Mouse (Mus musculus): ENCODE measurements at regions not wholly inside any gene's neighbourhood (a gene's known extent, or its start where the extent isn't known, plus 50 kb on each side); places are given as distances from the start of the nearest gene placed in this dataset.
"Not testable (repeated sequence)": the region's sequence is repeated elsewhere in the genome, so short reads cannot be mapped to it uniquely, and the experiment has no call there.

GRCm38 (mm10) chr15:19980625-19981024, 468.4 kb upstream of the Cdh12 start:
- not testable (repeated sequence) for DNase-seq; H3K27me3 ChIP-seq (ENCODE audit: control insufficient read depth, insufficient read depth, low read length); H3K4me3 ChIP-seq (replicated peaks; ENCODE audit: insufficient read depth, low read depth, low read length); H3K4me1 ChIP-seq (ENCODE audit: control insufficient read depth, insufficient read depth, low read length); H3K27ac ChIP-seq (ENCODE audit: insufficient read depth, low read length)

- WGBS = 75% methylated on average over 2 of the region's 2 CpGs
- H3K4me1 ChIP-seq (ENCODE audit: control insufficient read depth, insufficient read depth, low read length); H3K4me3 ChIP-seq (replicated peaks; ENCODE audit: insufficient read depth, low read depth, low read length); H3K27ac ChIP-seq (ENCODE audit: insufficient read depth, low read length); DNase-seq; H3K27me3 ChIP-seq (ENCODE audit: control insufficient read depth, insufficient read depth, low read length): not testable (repeated sequence)
Measured at GRCm38 (mm10) chr15:19985001-19985400, 464.1 kb upstream of the Cdh12 start.

- Histone ChIP-seq H3K27ac (ENCODE audit: insufficient read depth, low read length) (no peak overlapping the region), H3K4me1 (ENCODE audit: control insufficient read depth, insufficient read depth, low read length) (no peaks in the 10 kb centered on the region), H3K27me3 (ENCODE audit: control insufficient read depth, insufficient read depth, low read length) (no peaks in the 10 kb centered on the region), H3K4me3 (replicated peaks; ENCODE audit: insufficient read depth, low read depth, low read length) (no peak overlapping the region)
- TF ChIP-seq CTCF (IDR thresholded peaks at IDR 0.05; ENCODE audit: borderline replicate concordance, insufficient read depth, low read depth, low read length) = no peak
- TF ChIP-seq POLR2A (IDR thresholded peaks at IDR 0.05; ENCODE audit: borderline replicate concordance, insufficient read depth, low read length) = no peak
- 27% methylated on average over 1 of the region's 1 CpGs for WGBS
- no peak for DNase-seq
Measured at GRCm38 (mm10) chr15:20031772-20032171, 417.3 kb upstream of the Cdh12 start.

GRCm38 (mm10) chr15:20034382-20034781, 414.7 kb upstream of the Cdh12 start:
- WGBS = 62% methylated on average over 2 of the region's 2 CpGs
- DNase-seq = no peak
- TF ChIP-seq POLR2A (IDR thresholded peaks at IDR 0.05; ENCODE audit: borderline replicate concordance, insufficient read depth, low read length) = no peak
- H3K4me1 ChIP-seq (ENCODE audit: control insufficient read depth, insufficient read depth, low read length) = no peaks in the 10 kb centered on the region
- H3K4me3 ChIP-seq (replicated peaks; ENCODE audit: insufficient read depth, low read depth, low read length) = no peak overlapping the region
- no peak overlapping the region for H3K27ac ChIP-seq (ENCODE audit: insufficient read depth, low read length)
- no peaks in the 10 kb centered on the region for H3K27me3 ChIP-seq (ENCODE audit: control insufficient read depth, insufficient read depth, low read length)

GRCm38 (mm10) chr15:20038550-20039435, 410.3 kb upstream of the Cdh12 start:
- Histone ChIP-seq H3K4me1 (ENCODE audit: control insufficient read depth, insufficient read depth, low read length) (no peaks in the 10 kb centered on the region), H3K4me3 (replicated peaks; ENCODE audit: insufficient read depth, low read depth, low read length) (no peak overlapping the region), H3K27ac (ENCODE audit: insufficient read depth, low read length) (no peak overlapping the region), H3K27me3 (ENCODE audit: control insufficient read depth, insufficient read depth, low read length) (no peaks in the 10 kb centered on the region)
- TF ChIP-seq CTCF (IDR thresholded peaks at IDR 0.05; ENCODE audit: borderline replicate concordance, insufficient read depth, low read depth, low read length) (no peak), POLR2A (IDR thresholded peaks at IDR 0.05; ENCODE audit: borderline replicate concordance, insufficient read depth, low read length) (no peak)
- peak in 1 of 2 experiments; percentile 1 for DNase-seq
- WGBS = 41% methylated on average over 2 of the region's 2 CpGs

- TF ChIP-seq POLR2A (IDR thresholded peaks at IDR 0.05; ENCODE audit: borderline replicate concordance, insufficient read depth, low read length) (no peak), CTCF (IDR thresholded peaks at IDR 0.05; ENCODE audit: borderline replicate concordance, insufficient read depth, low read depth, low read length) (no peak)
- no peak for DNase-seq
- Histone ChIP-seq H3K4me3 (replicated peaks; ENCODE audit: insufficient read depth, low read depth, low read length) (no peak overlapping the region), H3K4me1 (ENCODE audit: control insufficient read depth, insufficient read depth, low read length) (no peaks in the 10 kb centered on the region), H3K27ac (ENCODE audit: insufficient read depth, low read length) (no peak overlapping the region), H3K27me3 (ENCODE audit: control insufficient read depth, insufficient read depth, low read length) (no peaks in the 10 kb centered on the region)
- 31% methylated on average over 2 of the region's 2 CpGs for WGBS
Measured at GRCm38 (mm10) chr15:20040041-20040440, 409.0 kb upstream of the Cdh12 start.

GRCm38 (mm10) chr15:20084958-20085357, 364.1 kb upstream of the Cdh12 start:
- TF ChIP-seq CTCF (IDR thresholded peaks at IDR 0.05; ENCODE audit: borderline replicate concordance, insufficient read depth, low read depth, low read length) (no peak), POLR2A (IDR thresholded peaks at IDR 0.05; ENCODE audit: borderline replicate concordance, insufficient read depth, low read length) (no peak)
- Histone ChIP-seq H3K4me1 (ENCODE audit: control insufficient read depth, insufficient read depth, low read length) (no peaks in the 10 kb centered on the region), H3K4me3 (replicated peaks; ENCODE audit: insufficient read depth, low read depth, low read length) (no peak overlapping the region), H3K27me3 (ENCODE audit: control insufficient read depth, insufficient read depth, low read length) (no peaks in the 10 kb centered on the region), H3K27ac (ENCODE audit: insufficient read depth, low read length) (no peak overlapping the region)
- DNase-seq = no peak
- 84% methylated on average over 2 of the region's 2 CpGs for WGBS

- H3K4me1 ChIP-seq (ENCODE audit: control insufficient read depth, insufficient read depth, low read length) = no peaks in the 10 kb centered on the region
- no peak overlapping the region for H3K4me3 ChIP-seq (replicated peaks; ENCODE audit: insufficient read depth, low read depth, low read length)
- DNase-seq = no peak
- H3K27ac ChIP-seq (ENCODE audit: insufficient read depth, low read length) = no peak overlapping the region
- TF ChIP-seq POLR2A (IDR thresholded peaks at IDR 0.05; ENCODE audit: borderline replicate concordance, insufficient read depth, low read length) (no peak), CTCF (IDR thresholded peaks at IDR 0.05; ENCODE audit: borderline replicate concordance, insufficient read depth, low read depth, low read length) (no peak)
- H3K27me3 ChIP-seq (ENCODE audit: control insufficient read depth, insufficient read depth, low read length) = no peaks in the 10 kb centered on the region
Measured at GRCm38 (mm10) chr15:20089780-20090179, 359.3 kb upstream of the Cdh12 start.
